Mouse (Mus musculus) erythroid progenitor cell, adult 5-6 weeks (primary cell): ENCODE data around the gene Pou4f2. TPM values are rescaled to one million over a fixed set of nuclear protein-coding genes. Genes with fewer than 3 reads are reported as not detected.

Experiments used
- ATAC-seq: replicated peaks from 2 replicates; pipeline ENCODE4 v1.8.0; 2016; ENCODE audit warnings: moderate number of reproducible peaks, mild to moderate bottlenecking, moderate TSS enrichment, inconsistent platforms; ENCODE audit not compliant: poor library complexity, low FRiP score, severe bottlenecking
- total RNA-seq, 2 experiments: library from RNA; stranded (forward) in 1 of 2; stranded (reverse) in 1 of 2; fragments of 150-400 nt in 1 of 2; fragments of 186-747, 209-891 nt in 1 of 2; gene quantifications; 2 replicates each; pipeline versions ENCODE4 v1.2.3 to v1.2.4; 2015 to 2017; ENCODE audit warnings: low replicate concordance in 2 of 2

Pou4f2 gene
- total RNA-seq (2015; ENCODE audit: low replicate concordance) (not detected in 2 replicates), total RNA-seq (2017; ENCODE audit: low replicate concordance) (not detected in 2 replicates)

DNA sequence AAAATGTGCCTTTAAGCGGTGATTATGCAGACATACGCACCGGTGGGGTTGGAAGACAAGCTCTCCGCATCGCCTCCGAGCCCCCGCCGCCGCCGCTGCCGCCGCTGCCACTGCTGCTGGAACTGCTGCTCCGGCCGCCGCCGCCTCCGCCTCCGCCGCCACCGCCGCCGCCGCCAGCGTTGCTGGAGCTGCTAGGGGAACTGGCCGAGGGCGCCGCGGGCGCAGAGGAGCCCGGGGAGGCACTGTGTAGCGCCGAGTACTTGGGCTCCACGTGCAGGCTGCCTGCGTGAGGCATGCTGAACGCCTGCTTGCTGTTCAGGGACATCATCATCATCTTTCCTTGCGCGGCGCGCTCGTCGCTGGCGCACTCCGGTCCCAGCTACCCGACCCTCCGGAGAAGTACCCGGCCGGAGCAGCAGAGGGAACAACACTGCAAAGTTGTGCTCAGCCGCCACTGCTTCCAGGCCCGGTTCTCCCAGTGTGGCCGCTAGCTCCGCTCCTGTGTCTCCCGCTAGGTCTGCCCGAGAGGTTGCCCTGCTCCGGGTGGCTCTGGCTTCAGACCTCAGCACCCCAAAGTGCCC, at the start of gene Pou4f2:
Gene Pou4f2 (minus strand): TSS at position 575 of the 581 bp plus-strand sequence.
- ATAC-seq: no peak

DNA sequence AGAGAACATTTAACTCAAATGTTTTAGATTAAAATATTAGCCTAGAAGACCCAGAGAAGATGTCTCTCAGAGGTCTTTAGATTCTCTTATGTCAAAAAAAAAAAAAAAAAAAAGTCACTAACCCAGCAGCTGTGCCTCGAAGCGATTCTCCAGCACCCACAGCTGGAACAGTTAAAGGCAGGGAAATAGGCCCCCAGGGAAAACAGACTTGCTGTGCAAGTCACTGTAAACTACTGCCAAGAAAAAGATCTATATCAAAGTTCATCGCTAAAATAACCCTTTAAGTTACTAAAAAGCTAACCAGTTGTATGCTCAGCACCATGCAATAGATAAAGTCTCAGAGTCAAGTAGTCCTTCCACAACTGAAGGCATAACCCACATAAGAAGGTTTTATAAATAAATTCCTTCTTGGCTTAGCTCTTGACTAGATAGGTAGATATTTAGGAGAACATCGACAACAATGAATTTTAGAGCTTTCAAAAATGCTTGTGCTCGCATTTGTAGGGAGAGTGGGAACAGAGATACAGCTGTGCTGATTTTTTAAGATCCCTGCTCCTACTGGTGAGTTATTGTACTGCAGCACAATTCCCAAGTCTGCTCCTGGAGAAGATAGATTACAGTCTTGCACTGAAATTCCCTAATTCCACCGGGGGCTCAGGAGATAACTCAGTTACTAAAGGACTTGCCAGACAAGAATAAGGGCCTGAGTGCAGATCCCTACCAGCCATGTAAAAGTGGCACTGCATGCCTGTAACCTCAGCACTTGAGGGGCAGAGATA, 40.8 kb upstream of the Pou4f2 start:
- ATAC-seq: no peak

DNA sequence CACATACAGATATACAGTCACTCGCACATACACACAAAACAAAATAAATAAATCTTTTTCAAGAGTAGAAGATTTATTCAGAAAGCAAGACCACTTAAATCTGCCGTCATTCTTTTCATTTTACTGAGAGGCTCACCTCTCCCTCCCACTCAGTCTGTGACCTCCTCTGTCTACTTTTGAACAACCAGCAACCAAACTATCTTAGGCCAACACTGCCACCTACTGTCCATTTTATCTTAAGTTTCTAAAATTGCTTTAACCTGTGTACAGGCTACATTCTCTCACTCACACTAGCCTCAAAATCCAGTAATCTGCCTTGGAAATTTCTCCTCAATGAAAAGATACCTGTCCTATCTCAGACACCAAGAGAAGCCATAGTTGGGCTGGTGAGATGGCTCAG, 31.4 kb upstream of the Pou4f2 start:
- ATAC-seq: no peak

DNA sequence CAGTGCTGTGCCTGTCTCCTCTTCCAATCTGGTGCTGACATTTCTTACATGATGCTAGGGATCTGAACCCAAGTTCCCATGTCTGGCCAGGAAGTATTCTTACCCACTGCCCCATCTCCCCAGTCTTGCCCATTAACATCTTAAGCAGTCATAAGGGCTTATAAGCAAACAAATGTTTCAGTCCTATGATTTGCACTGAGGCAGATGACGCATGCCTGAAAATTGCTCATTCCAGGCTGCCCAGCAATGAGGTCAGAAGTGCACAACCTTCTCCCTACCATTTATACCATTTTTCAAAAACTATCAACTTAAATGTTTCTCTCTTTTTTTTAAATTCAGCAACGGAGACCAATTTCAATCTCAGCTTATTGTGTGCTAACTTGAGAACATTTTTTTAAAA, 27.5 kb upstream of the Pou4f2 start:
- no peak for ATAC-seq

DNA sequence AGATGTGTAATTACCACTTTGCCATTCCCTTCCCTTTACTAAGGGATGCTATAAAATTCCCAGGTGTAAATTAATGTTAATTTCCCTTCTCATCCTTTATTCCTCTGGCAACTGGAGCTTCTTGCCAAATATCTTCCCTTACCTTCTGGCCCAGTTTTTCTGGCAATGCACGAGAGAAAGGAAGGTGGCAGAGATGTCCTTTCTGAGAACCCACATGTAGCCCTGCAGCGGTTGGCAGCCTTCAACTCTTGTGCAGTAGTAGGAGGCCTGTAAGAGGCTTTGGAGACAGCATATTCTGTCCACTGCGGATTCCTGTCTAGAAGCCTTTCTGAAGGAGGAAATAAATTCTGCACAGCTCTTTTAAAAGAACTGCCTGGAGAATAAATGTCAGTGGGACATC, 20.0 kb upstream of the Pou4f2 start:
- no peak for ATAC-seq

GRCm38 (mm10) chr8:78442781-78443180, 6.3 kb upstream of the Pou4f2 start:
- no peak for ATAC-seq

GRCm38 (mm10) chr8:78438121-78438520, 1.7 kb upstream of the Pou4f2 start:
- no peak for ATAC-seq

- ATAC-seq: no peak
Observed at GRCm38 (mm10) chr8:78437140-78438045, 948 bp upstream of the Pou4f2 start.

- no peak for ATAC-seq
Observed at GRCm38 (mm10) chr8:78436661-78437060, 216 bp upstream of the Pou4f2 start.

GRCm38 (mm10) chr8:78435624-78435960, 853 bp downstream of the Pou4f2 start:
- ATAC-seq: no peak

- ATAC-seq: no peak
Observed at GRCm38 (mm10) chr8:78434823-78435623, 1.4 kb downstream of the Pou4f2 start.

GRCm38 (mm10) chr8:78434340-78434739, 2.1 kb downstream of the Pou4f2 start:
- ATAC-seq: no peak

DNA sequence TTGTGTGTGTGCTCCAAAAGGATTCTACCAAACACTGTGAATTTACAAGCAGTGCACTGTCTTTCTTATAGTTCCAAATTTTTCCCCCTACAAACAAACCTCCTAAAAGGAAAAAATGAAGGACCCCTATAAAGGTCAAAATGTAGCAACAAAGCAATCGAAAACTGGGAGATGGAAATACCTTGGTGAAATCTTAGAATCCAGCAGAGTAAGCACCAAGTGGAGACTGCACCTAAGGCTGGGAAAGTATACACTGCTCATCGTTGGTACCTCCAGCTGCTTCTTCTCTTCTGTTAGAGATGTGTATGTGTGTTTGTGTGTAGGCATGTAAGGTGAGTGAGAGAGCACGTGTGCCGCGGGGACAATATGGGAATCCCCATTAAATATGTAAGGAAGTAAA, 3.1 kb downstream of the Pou4f2 start:
- ATAC-seq: no peak

GRCm38 (mm10) chr8:78432451-78432850, 4.0 kb downstream of the Pou4f2 start:
- no peak for ATAC-seq

GRCm38 (mm10) chr8:78431356-78431755, 5.1 kb downstream of the Pou4f2 start:
- ATAC-seq: no peak

- no peak for ATAC-seq
Observed at GRCm38 (mm10) chr8:78428148-78428547, 8.3 kb downstream of the Pou4f2 start.

- no peak for ATAC-seq
Observed at GRCm38 (mm10) chr8:78427769-78428130, 8.7 kb downstream of the Pou4f2 start.

DNA sequence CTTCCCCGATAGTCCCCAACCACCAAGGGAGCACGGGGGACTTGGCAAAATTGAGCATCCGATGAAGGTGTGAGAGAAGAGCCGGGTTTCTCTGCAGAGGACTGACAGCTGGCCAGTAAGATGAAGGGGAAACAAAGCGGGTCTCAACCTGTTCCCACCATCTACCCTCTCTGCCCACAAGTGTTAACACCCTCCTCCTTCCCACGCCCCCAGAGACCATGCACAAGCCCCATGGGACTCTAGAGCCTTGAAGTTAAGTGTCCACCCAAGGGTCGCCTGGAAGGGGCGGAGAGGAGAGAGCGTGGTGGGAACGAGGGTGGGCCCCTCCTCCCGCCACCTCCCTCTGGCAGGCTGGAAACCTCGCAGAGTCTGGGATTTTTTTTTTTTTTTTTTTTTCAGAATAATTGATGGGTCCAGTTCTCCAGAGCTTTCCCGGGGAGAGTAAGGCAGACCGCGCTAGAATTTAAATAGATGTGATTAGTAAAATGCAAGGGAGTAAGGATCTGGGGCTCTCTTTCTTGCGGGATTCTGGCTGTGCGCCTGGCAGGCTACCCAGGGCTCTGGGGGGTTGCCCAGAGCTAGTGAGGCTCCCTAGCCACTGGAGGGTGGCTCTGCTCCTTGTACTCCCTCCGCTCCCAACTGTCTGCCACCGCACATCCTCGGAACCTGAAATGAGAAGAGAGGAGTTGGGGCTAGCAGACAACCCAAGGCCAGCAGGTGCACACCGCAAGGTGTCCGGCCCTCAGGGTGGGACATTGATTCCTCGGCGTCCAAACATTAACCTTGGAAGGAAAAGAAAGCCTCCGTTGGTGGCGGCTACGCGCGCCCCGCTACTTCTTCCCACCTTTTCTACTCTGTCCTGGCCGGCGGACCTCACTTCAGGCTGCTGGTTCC, 9.3 kb downstream of the Pou4f2 start:
- ATAC-seq: no peak

DNA sequence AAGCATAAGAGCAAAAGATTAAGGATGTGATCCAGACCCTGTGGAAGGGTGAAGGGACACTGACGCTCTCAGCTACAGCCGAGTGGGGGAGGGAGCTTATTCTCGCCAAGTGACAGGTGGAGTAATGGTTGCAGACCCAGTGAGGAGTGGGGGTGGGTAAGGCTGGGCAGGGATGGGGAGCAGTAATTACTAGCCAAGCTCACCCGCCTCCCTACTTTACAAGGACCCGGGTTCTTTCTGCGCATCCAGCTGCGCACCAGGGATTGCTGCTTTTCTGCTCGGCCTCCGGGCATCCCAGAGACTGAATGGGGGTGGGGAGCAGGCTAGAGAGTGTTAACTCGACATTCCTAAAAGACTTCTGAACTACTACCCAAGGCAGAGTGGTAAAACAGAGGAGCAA, 10.0 kb downstream of the Pou4f2 start:
- no peak for ATAC-seq
